Mouse (Mus musculus) heart, embryonic 16.5 days (tissue): ENCODE data around the gene Olfr874. TPM values are rescaled to one million over a fixed set of nuclear protein-coding genes. Genes with fewer than 3 reads are reported as not detected.

Experiments used
- ATAC-seq: fragments of 200-750 bp; cut with Nextera tagmentation; replicated peaks from 2 replicates; pipeline ENCODE4 v1.8.0; 2017; ENCODE audit warnings: moderate number of reproducible peaks; ENCODE audit not compliant: insufficient read depth, low FRiP score; ENCODE audit errors: extremely low read depth
- H3K27ac ChIP-seq: fragments of 300-500 bp; sonication (generic); 2 replicates; pipeline ENCODE4 v1.5.1; 2014; ENCODE audit warnings: mild to moderate bottlenecking, low read length, control low read depth, moderate library complexity
- H3K27me3 ChIP-seq: fragments of 300-500 bp; sonication (generic); 2 replicates; pipeline ENCODE4 v1.6.1; 2014; ENCODE audit warnings: low read length, mixed read lengths; ENCODE audit not compliant: control insufficient read depth, insufficient read depth
- H3K36me3 ChIP-seq: fragments of 300-500 bp; sonication (generic); 2 replicates; pipeline ENCODE4 v1.6.1; 2014; ENCODE audit not compliant: control insufficient read depth, insufficient read depth
- H3K4me1 ChIP-seq: fragments of 300-500 bp; sonication (generic); 2 replicates; pipeline ENCODE4 v1.6.1; 2014; ENCODE audit warnings: low read length, mixed read lengths; ENCODE audit not compliant: control insufficient read depth, insufficient read depth
- H3K4me2 ChIP-seq: fragments of 300-500 bp; sonication (generic); 2 replicates; pipeline ENCODE4 v1.6.1; 2014; ENCODE audit warnings: low read depth, mild to moderate bottlenecking, control low read depth, low read length
- H3K4me3 ChIP-seq: fragments of 300-500 bp; sonication (generic); 2 replicates; pipeline ENCODE4 v1.5.1; 2014; ENCODE audit warnings: mild to moderate bottlenecking, control low read depth, low read length
- H3K9ac ChIP-seq: fragments of 300-500 bp; sonication (generic); 2 replicates; pipeline ENCODE4 v1.6.1; 2014; ENCODE audit warnings: low read length, control low read depth
- H3K9me3 ChIP-seq: fragments of 300-500 bp; sonication (generic); replicated peaks from 2 replicates; pipeline ENCODE4 v1.6.1; 2016; ENCODE audit warnings: low read length; ENCODE audit not compliant: control insufficient read depth
- WGBS: fragments of 180-500 bp; shearing (Covaris S2); extraction: QIAGEN DNeasy Blood & Tissue Kit; methylation state at CpG from one replicate; pipeline ENCODE4 v1.1.7; 2014; 5-methylcytosine and 5-hydroxymethylcytosine counted together
- polyA plus RNA-seq: library from polyadenylated mRNA; unstranded; fragments of >200 nt; fragmentation: Nextera tagmentation; extraction: Ambion mirVana; gene quantifications from 2 replicates; pipeline ENCODE4 v1.2.1, GENCODE M21; 2015

The Olfr874 gene
- not detected in 2 replicates for polyA plus RNA-seq

GRCm38 (mm10) chr9:37744806-37745205, at the start of gene Olfr874:
Olfr874 (plus strand) TSS chr9:37745106.
- no peak for ATAC-seq
- H3K36me3 ChIP-seq = no peaks in the 10 kb centered on the region
- no peaks in the 10 kb centered on the region for H3K9me3 ChIP-seq
- H3K4me3 ChIP-seq = no peak within 1 kb of the TSS
- no peak within 1 kb of the TSS for H3K9ac ChIP-seq
- no peak within 1 kb of the TSS for H3K4me2 ChIP-seq
- H3K4me1 ChIP-seq = no peaks in the 10 kb centered on the region
- no peaks in the 10 kb centered on the region for H3K27me3 ChIP-seq
- no peak within 1 kb of the TSS for H3K27ac ChIP-seq

DNA sequence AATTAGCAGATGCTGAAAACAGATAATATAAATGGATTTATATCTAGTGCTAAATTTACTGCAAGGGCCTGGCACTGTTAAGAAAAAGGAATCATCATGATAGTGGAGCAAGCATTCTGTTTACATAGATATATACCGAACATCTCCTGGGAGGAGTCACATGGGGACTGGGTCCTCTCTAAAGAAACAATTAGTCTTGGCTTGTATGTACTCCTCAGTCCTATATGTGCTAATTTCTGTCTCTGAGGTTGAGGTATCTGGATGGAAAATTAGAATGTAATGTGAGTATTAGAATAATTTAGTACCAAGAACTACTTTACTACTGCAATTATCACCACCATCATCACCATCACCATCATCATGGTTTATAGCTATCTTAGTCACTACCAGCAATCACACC, 28.8 kb upstream of the Olfr874 start, which contains the start of gene Olfr160:
Gene Olfr160, minus strand, starts transcription at position 101 of the 400 bp plus-strand sequence.
- WGBS = 76% methylated on average over 1 of the region's 1 CpGs
- no peak within 1 kb of the TSS for H3K4me2 ChIP-seq
- H3K9ac ChIP-seq = no peak within 1 kb of the TSS

DNA sequence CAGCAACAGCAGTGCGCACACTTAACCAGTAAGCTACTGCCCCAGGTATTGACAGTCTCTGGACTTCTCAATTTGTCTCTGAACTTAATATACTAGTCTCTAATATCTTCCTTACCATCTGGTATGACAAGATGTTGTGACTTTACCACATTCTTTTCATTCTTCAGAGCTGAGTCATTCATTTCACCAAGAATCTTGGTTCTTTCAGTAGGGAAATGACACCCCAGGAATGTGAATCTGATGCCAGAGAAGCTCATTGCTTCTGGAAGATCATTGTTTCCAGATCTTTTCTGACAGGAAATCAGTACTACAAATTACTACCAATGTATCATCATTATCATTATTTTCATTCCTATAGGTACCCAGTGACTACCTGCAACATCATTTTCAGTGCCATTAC, 10.6 kb upstream of the Olfr874 start:
- no peak overlapping the region for H3K27ac ChIP-seq
- H3K4me1 ChIP-seq = no peaks in the 10 kb centered on the region
- no peak overlapping the region for H3K4me3 ChIP-seq
- no peaks in the 10 kb centered on the region for H3K9me3 ChIP-seq
- no peak overlapping the region for H3K9ac ChIP-seq
- ATAC-seq = no peak
- no peaks in the 10 kb centered on the region for H3K36me3 ChIP-seq
- 91% methylated on average over 1 of the region's 1 CpGs for WGBS
- H3K27me3 ChIP-seq = no peaks in the 10 kb centered on the region
- H3K4me2 ChIP-seq = no peak overlapping the region

More for the DNA sequence above, 28.8 kb upstream of the Olfr874 start, which contains the start of gene Olfr160:
- no peak for ATAC-seq
- Histone ChIP-seq H3K4me1 (no peaks in the 10 kb centered on the region), H3K4me3 (no peak within 1 kb of the TSS), H3K36me3 (no peaks in the 10 kb centered on the region), H3K9me3 (no peaks in the 10 kb centered on the region), H3K27ac (no peak within 1 kb of the TSS), H3K27me3 (no peaks in the 10 kb centered on the region)

- H3K27ac ChIP-seq = no peak overlapping the region
- peak overlapping the region; percentile 3 for H3K4me2 ChIP-seq
- no peaks in the 10 kb centered on the region for H3K27me3 ChIP-seq
- no peaks in the 10 kb centered on the region for H3K4me1 ChIP-seq
- no peak overlapping the region for H3K4me3 ChIP-seq
- ATAC-seq = no peak
- H3K36me3 ChIP-seq = no peaks in the 10 kb centered on the region
- whole genome bisulfite sequencing = 34% methylated on average over 7 of the region's 7 CpGs
- H3K9me3 ChIP-seq = no peaks in the 10 kb centered on the region
- H3K9ac ChIP-seq = no peak overlapping the region
Measured at GRCm38 (mm10) chr9:37750319-37751075, 5.6 kb downstream of the Olfr874 start.

GRCm38 (mm10) chr9:37751467-37751866, 6.6 kb downstream of the Olfr874 start:
- no peak overlapping the region for H3K9ac ChIP-seq
- no peak overlapping the region for H3K27ac ChIP-seq
- H3K9me3 ChIP-seq = no peaks in the 10 kb centered on the region
- 75% methylated on average over 2 of the region's 2 CpGs for WGBS
- H3K4me3 ChIP-seq = no peak overlapping the region
- no peaks in the 10 kb centered on the region for H3K36me3 ChIP-seq
- no peak overlapping the region for H3K4me2 ChIP-seq
- ATAC-seq = no peak
- no peaks in the 10 kb centered on the region for H3K27me3 ChIP-seq
- H3K4me1 ChIP-seq = no peaks in the 10 kb centered on the region

DNA sequence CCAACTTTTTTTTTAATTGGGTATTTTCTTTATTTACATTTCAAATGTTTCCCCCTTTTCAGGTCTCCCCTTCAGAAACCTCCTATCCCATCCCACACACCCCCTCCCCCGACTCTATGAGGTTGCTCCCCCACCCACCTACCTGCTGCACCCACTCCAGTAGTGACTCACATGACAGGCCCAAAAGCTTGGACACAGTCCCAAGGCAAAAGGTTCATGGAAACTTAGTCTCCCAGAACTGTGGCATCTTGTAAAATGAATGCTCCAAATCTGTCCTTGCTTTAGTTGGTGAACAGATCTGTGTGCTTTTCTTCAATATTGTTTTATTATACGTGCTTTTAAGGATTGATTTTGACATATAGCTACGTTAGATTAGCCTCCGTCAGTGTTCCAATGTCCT, 7.1 kb downstream of the Olfr874 start:
- Histone ChIP-seq H3K4me1 (no peaks in the 10 kb centered on the region), H3K27ac (no peak overlapping the region), H3K27me3 (no peaks in the 10 kb centered on the region), H3K4me2 (no peak overlapping the region), H3K36me3 (no peaks in the 10 kb centered on the region), H3K4me3 (no peak overlapping the region), H3K9me3 (no peaks in the 10 kb centered on the region), H3K9ac (no peak overlapping the region)
- WGBS = 71% methylated on average over 4 of the region's 4 CpGs
- ATAC-seq = no peak

GRCm38 (mm10) chr9:37761728-37762127, 16.8 kb downstream of the Olfr874 start:
- ATAC-seq = no peak
- no peaks in the 10 kb centered on the region for H3K36me3 ChIP-seq
- no peak overlapping the region for H3K27ac ChIP-seq
- H3K4me2 ChIP-seq = no peak overlapping the region
- no peak overlapping the region for H3K9ac ChIP-seq
- no peaks in the 10 kb centered on the region for H3K4me1 ChIP-seq
- WGBS = 85% methylated on average over 2 of the region's 2 CpGs
- H3K9me3 ChIP-seq = no peaks in the 10 kb centered on the region
- H3K4me3 ChIP-seq = no peak overlapping the region
- no peaks in the 10 kb centered on the region for H3K27me3 ChIP-seq

DNA sequence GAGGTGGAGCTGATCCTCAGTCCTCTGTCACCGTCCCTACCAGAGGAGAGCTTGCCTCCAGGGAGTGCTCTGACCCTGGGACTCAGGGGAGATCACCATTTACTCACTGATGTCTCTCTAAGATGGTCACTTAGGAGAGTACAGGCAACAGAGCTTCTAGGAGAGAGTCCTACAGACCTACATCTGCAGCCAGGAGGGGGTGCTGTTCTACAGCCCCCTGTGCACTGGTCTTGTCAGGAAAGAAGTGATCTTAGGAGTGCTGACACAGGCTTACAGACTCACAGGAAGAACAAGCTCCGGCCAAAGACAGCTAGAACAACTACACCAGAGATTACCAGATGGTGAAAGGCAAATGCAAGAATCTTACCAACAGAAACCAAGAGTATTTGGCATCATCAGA, 17.6 kb downstream of the Olfr874 start:
- H3K4me3 ChIP-seq = no peak overlapping the region
- WGBS = 40% methylated on average over 2 of the region's 2 CpGs
- no peak overlapping the region for H3K4me2 ChIP-seq
- ATAC-seq = no peak
- no peaks in the 10 kb centered on the region for H3K9me3 ChIP-seq
- H3K9ac ChIP-seq = no peak overlapping the region
- no peaks in the 10 kb centered on the region for H3K27me3 ChIP-seq
- no peaks in the 10 kb centered on the region for H3K36me3 ChIP-seq
- no peak overlapping the region for H3K27ac ChIP-seq
- H3K4me1 ChIP-seq = no peaks in the 10 kb centered on the region

GRCm38 (mm10) chr9:37770661-37771060, 25.8 kb downstream of the Olfr874 start:
- ATAC-seq = no peak
- Histone ChIP-seq H3K9ac (no peak overlapping the region), H3K9me3 (no peaks in the 10 kb centered on the region), H3K4me3 (no peak overlapping the region), H3K27ac (no peak overlapping the region), H3K27me3 (no peaks in the 10 kb centered on the region), H3K4me1 (no peaks in the 10 kb centered on the region), H3K36me3 (no peaks in the 10 kb centered on the region), H3K4me2 (no peak overlapping the region)
- WGBS = 53% methylated on average over 2 of the region's 2 CpGs
